Mouse (Mus musculus) cortical plate, adult 2 months (tissue): ENCODE measurements around the gene Plpp1. TPM values are rescaled to one million over a fixed set of nuclear protein-coding genes. Genes with fewer than 3 reads are reported as not detected.

Experiments used
- H3K27ac ChIP-seq: fragments of 200-500 bp; 2 replicates; pipeline ENCODE4 v1.5.1; 2012; ENCODE audit warnings: low read length, control low read depth, inconsistent platforms; ENCODE audit not compliant: insufficient read depth
- H3K4me1 ChIP-seq: fragments of 200-500 bp; 2 replicates; pipeline ENCODE4 v1.6.1; 2011; ENCODE audit warnings: low read length; ENCODE audit not compliant: control insufficient read depth, insufficient read depth
- H3K4me3 ChIP-seq: fragments of 200-500 bp; 2 replicates; pipeline ENCODE4 v1.5.1; 2011; ENCODE audit warnings: mild to moderate bottlenecking, low read length, control low read depth; ENCODE audit not compliant: insufficient read depth
- CTCF ChIP-seq: fragments of 200-500 bp; IDR thresholded peaks from 2 replicates; pipeline ENCODE4 v1.5.1; 2011; ENCODE audit warnings: mild to moderate bottlenecking, control low read depth, low read length; ENCODE audit not compliant: insufficient read depth; ENCODE audit errors: extremely low read depth
- POLR2A ChIP-seq: fragments of 200-500 bp; IDR thresholded peaks from 2 replicates; pipeline ENCODE4 v1.6.1; 2011; ENCODE audit warnings: mild to moderate bottlenecking, low read length, control low read depth; ENCODE audit not compliant: insufficient read depth; ENCODE audit errors: extremely low read depth
- polyA plus RNA-seq: library from polyadenylated mRNA; depleted of rRNA; stranded (reverse); fragments of >200 nt; gene quantifications from 2 replicates; pipeline ENCODE4 v1.2.3, GENCODE M21; 2012

Plpp1 gene
- polyA plus RNA-seq, 1 experiment = 28.4 TPM

- H3K27ac ChIP-seq = no peak overlapping the region
- TF ChIP-seq CTCF = no peak
- no peak for TF ChIP-seq POLR2A
- peaks cover 2% of the 10 kb centered on the region; the same call in 1 of the 2 replicates for H3K4me1 ChIP-seq
- H3K4me3 ChIP-seq = no peak overlapping the region
Measured at GRCm38 (mm10) chr13:112810751-112811150, 10.2 kb downstream of the Plpp1 start.

GRCm38 (mm10) chr13:112811708-112812403 is 11.3 kb downstream of the Plpp1 start:
- Histone ChIP-seq H3K27ac (no peak overlapping the region), H3K4me1 (peaks cover 2% of the 10 kb centered on the region; the same call in 1 of the 2 replicates), H3K4me3 (no peak overlapping the region)
- TF ChIP-seq POLR2A (no peak), CTCF (no peak)

- H3K4me3 ChIP-seq = no peak overlapping the region
- no peaks in the 10 kb centered on the region for H3K4me1 ChIP-seq
- no peak overlapping the region for H3K27ac ChIP-seq
- no peak for TF ChIP-seq CTCF
- no peak for TF ChIP-seq POLR2A
Measured at GRCm38 (mm10) chr13:112815996-112816395, 15.4 kb downstream of the Plpp1 start.

- Histone ChIP-seq H3K4me1 (no peaks in the 10 kb centered on the region), H3K4me3 (no peak overlapping the region), H3K27ac (no peak overlapping the region)
- no peak for TF ChIP-seq POLR2A
- TF ChIP-seq CTCF = no peak
Measured at GRCm38 (mm10) chr13:112818125-112818524, 17.5 kb downstream of the Plpp1 start.

- Histone ChIP-seq H3K4me3 (no peak overlapping the region), H3K4me1 (no peaks in the 10 kb centered on the region), H3K27ac (no peak overlapping the region)
- no peak for TF ChIP-seq POLR2A
- TF ChIP-seq CTCF = no peak
Measured at GRCm38 (mm10) chr13:112822413-112822812, 21.8 kb downstream of the Plpp1 start.

GRCm38 (mm10) chr13:112823236-112823910 is 22.8 kb downstream of the Plpp1 start:
- Histone ChIP-seq H3K4me3 (no peak overlapping the region), H3K27ac (no peak overlapping the region), H3K4me1 (no peaks in the 10 kb centered on the region)
- TF ChIP-seq CTCF = no peak
- TF ChIP-seq POLR2A = no peak

GRCm38 (mm10) chr13:112823911-112824648 is 23.5 kb downstream of the Plpp1 start:
- no peak overlapping the region for H3K27ac ChIP-seq
- H3K4me1 ChIP-seq = no peaks in the 10 kb centered on the region
- H3K4me3 ChIP-seq = no peak overlapping the region
- no peak for TF ChIP-seq POLR2A
- no peak for TF ChIP-seq CTCF

GRCm38 (mm10) chr13:112825479-112825878 is 24.9 kb downstream of the Plpp1 start:
- H3K27ac ChIP-seq = no peak overlapping the region
- H3K4me3 ChIP-seq = no peak overlapping the region
- TF ChIP-seq POLR2A = no peak
- no peak for TF ChIP-seq CTCF
- H3K4me1 ChIP-seq = no peaks in the 10 kb centered on the region

GRCm38 (mm10) chr13:112829619-112830018 is 29.0 kb downstream of the Plpp1 start:
- no peak overlapping the region for H3K4me3 ChIP-seq

GRCm38 (mm10) chr13:112832589-112832988 is 32.0 kb downstream of the Plpp1 start:
- TF ChIP-seq POLR2A (no peak), CTCF (no peak)
- Histone ChIP-seq H3K4me3 (no peak overlapping the region), H3K4me1 (peaks cover 1% of the 10 kb centered on the region; the same call in 1 of the 2 replicates), H3K27ac (no peak overlapping the region)

More at GRCm38 (mm10) chr13:112829619-112830018, 29.0 kb downstream of the Plpp1 start:
- Histone ChIP-seq H3K27ac (no peak overlapping the region), H3K4me1 (peaks cover 1% of the 10 kb centered on the region; the same call in 1 of the 2 replicates)
- TF ChIP-seq CTCF = no peak
- no peak for TF ChIP-seq POLR2A
